Mouse (Mus musculus) layer of hippocampus, adult 11-12 months (tissue): ENCODE measurements around the gene A830031A19Rik.

Source experiments
- DNase-seq: peaks from one replicate; pipeline ENCODE4 v3.0.0; 2022; ENCODE audit warnings: low spot score

A830031A19Rik gene

GRCm38 (mm10) chr11:24095656-24096353 is 21.0 kb upstream of the A830031A19Rik start:
- no peak for DNase-seq

GRCm38 (mm10) chr11:24095236-24095635 is 20.4 kb upstream of the A830031A19Rik start:
- DNase-seq: no peak

- no peak for DNase-seq
Observed at GRCm38 (mm10) chr11:24094086-24094487, 19.2 kb upstream of the A830031A19Rik start.

- DNase-seq: no peak
Observed at GRCm38 (mm10) chr11:24092618-24093017, 17.8 kb upstream of the A830031A19Rik start.

GRCm38 (mm10) chr11:24091393-24092080 is 16.7 kb upstream of the A830031A19Rik start:
- no peak for DNase-seq

GRCm38 (mm10) chr11:24090443-24090842 is 15.6 kb upstream of the A830031A19Rik start:
- DNase-seq: no peak

GRCm38 (mm10) chr11:24087069-24087468 is 12.2 kb upstream of the A830031A19Rik start:
- DNase-seq: no peak

- DNase-seq: no peak
Observed at GRCm38 (mm10) chr11:24085986-24086385, 11.1 kb upstream of the A830031A19Rik start.

GRCm38 (mm10) chr11:24084590-24084989 is 9.7 kb upstream of the A830031A19Rik start:
- DNase-seq: no peak

GRCm38 (mm10) chr11:24084077-24084476 is 9.2 kb upstream of the A830031A19Rik start:
- DNase-seq: no peak

GRCm38 (mm10) chr11:24083423-24083822 is 8.6 kb upstream of the A830031A19Rik start:
- no peak for DNase-seq

- no peak for DNase-seq
Observed at GRCm38 (mm10) chr11:24083076-24083405, 8.2 kb upstream of the A830031A19Rik start.

- no peak for DNase-seq
Observed at GRCm38 (mm10) chr11:24082385-24083075, 7.7 kb upstream of the A830031A19Rik start.

GRCm38 (mm10) chr11:24081687-24082384 is 7.0 kb upstream of the A830031A19Rik start:
- no peak for DNase-seq

GRCm38 (mm10) chr11:24081016-24081686 is 6.3 kb upstream of the A830031A19Rik start:
- DNase-seq: peak; percentile 72

- peak; percentile 54 for DNase-seq
Observed at GRCm38 (mm10) chr11:24080541-24080940, 5.7 kb upstream of the A830031A19Rik start.

GRCm38 (mm10) chr11:24079392-24080391 is 4.8 kb upstream of the A830031A19Rik start:
- DNase-seq: peak; percentile 46

GRCm38 (mm10) chr11:24078706-24079316 is 4.0 kb upstream of the A830031A19Rik start:
- DNase-seq: no peak

- DNase-seq: no peak
Observed at GRCm38 (mm10) chr11:24077795-24078705, 3.2 kb upstream of the A830031A19Rik start, which contains the start of gene Bcl11a. Gene Bcl11a, plus strand, starts transcription at chr11:24078056.
